Mouse (Mus musculus): ENCODE results near the gene Rgs3.

DNA sequence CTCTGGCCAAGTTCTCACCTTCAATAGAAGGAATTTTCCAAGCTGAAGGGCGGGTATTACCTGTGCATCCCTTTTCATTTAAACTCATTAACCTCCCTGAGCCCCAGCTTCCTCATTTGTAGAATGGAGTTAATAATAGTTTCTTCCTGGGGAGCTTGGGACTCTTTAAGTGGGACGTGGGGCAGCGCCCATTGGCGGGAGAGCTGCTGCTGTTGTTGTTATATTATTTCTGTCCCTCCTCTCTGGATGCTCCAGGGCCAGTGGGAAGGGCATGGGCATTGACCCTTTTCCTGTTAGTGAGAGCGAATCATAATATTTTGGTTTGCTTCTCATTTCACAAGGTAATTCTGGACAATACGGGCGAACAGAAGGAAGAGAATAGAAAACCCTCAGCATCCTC lies 47.3 kb downstream of the Rgs3 start:
- no peak for TF ChIP-seq CTCF (IDR thresholded peaks at IDR 0.05; ENCODE audit: borderline replicate concordance, extremely low read depth, insufficient read depth, insufficient read length)
- no peak for TF ChIP-seq POLR2A (IDR thresholded peaks at IDR 0.05; ENCODE audit: borderline replicate concordance, extremely low read depth, insufficient read depth, insufficient read length, poor library complexity, severe bottlenecking)

Measured in brain, embryonic 14.5 days (tissue).